Mouse (Mus musculus): ENCODE data around the gene Actl7b.

Gene Actl7b

GRCm38 (mm10) chr4:56713155-56713554 is 28.1 kb downstream of the Actl7b start:
- no peak for DNase-seq (ENCODE audit: low spot score)

- no peak for DNase-seq (ENCODE audit: low spot score)
Observed at GRCm38 (mm10) chr4:56702234-56702633, 39.0 kb downstream of the Actl7b start.

DNA sequence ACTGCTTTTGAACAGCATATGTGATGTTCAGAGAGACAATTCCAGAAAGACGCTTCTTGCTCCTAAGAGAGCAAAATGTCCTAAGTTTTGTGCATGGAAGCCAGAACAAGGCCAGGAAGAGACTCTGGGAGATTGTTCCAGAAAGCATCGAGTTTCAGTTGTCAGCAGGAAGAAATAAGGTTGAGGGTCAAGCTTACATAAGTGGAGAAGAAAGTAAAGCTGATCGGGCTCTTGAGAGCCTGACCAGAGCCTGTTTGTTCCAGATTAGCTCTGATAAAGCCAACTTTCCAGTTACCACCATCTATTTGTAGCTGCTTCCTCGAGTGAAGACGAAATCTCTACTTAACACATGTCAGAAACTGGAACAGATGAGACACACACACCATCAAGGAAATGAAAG is 42.6 kb downstream of the Actl7b start:
- DNase-seq (ENCODE audit: low spot score), result no peak

- DNase-seq (ENCODE audit: low spot score), result no peak
Observed at GRCm38 (mm10) chr4:56696401-56696800, 44.8 kb downstream of the Actl7b start.

Data from ovary, adult 18-20 months (tissue).